ENCODE assay signal across 23 mouse cellular contexts in genomic region chr10:99580191-99580590, GRCm38 (mm10).
DNase-seq lines count a peak whose midpoint lies in the region; ATAC-seq lines count a peak whose summit lies in the region.
"Had no signal": no experiment of that assay in that cellular context is flagged by ENCODE, and none has a peak within 500 bp of the region (broad histone marks: within the 10 kb centered on the region; RNA-seq: fewer than 3 reads in every experiment).

No protein-coding gene starts in this region.

- H3K4me2 ChIP-seq in hindbrain, embryonic 11.5 days (replicated peaks; ENCODE audit: low read depth, low read length) = no peak overlapping the region
- H3K4me2 ChIP-seq in midbrain, embryonic 12.5 days (replicated peaks) = no peak overlapping the region
- no peak overlapping the region for H3K4me2 ChIP-seq in midbrain, embryonic 15.5 days
- H3K4me2 ChIP-seq in embryonic facial prominence, embryonic 14.5 days (ENCODE audit: low read depth, low read length) = no peak overlapping the region
- H3K4me2 ChIP-seq: embryonic facial prominence, embryonic 13.5 days; forebrain, embryonic 13.5 days; heart, embryonic 11.5 days; hindbrain, embryonic 14.5 days had no signal

- no peak for ATAC-seq in hindbrain, embryonic 11.5 days (ENCODE audit: low FRiP score)
- peak; percentile 24; the same call in 1 of the 2 replicates for ATAC-seq in midbrain, embryonic 12.5 days (ENCODE audit: low FRiP score, low read depth)
- ATAC-seq in midbrain, embryonic 15.5 days (replicated peaks) = no peak
- no peak for ATAC-seq in embryonic facial prominence, embryonic 14.5 days (ENCODE audit: low read depth)
- ATAC-seq: forebrain, embryonic 13.5 days; forebrain, embryonic 16.5 days; hindbrain, postnatal 0 days had no signal

- H3K27ac ChIP-seq in hindbrain, embryonic 10.5 days = no peak overlapping the region
- no peak overlapping the region for H3K27ac ChIP-seq in hindbrain, embryonic 11.5 days (ENCODE audit: low read depth, low read length)
- no peak overlapping the region for H3K27ac ChIP-seq in midbrain, embryonic 12.5 days (replicated peaks)
- no peak overlapping the region for H3K27ac ChIP-seq in midbrain, embryonic 15.5 days
- H3K27ac ChIP-seq in embryonic facial prominence, embryonic 14.5 days (replicated peaks; ENCODE audit: low read depth, low read length) = 0 out of 2 replicates have a peak overlapping the region, but pooled peaks have one; percentile 9
- H3K27ac ChIP-seq: embryonic facial prominence, embryonic 13.5 days; forebrain, embryonic 10.5 days; forebrain, embryonic 13.5 days; hindbrain, embryonic 14.5 days; hindbrain, postnatal 0 days had no signal

- H3K4me1 ChIP-seq in hindbrain, embryonic 10.5 days (replicated peaks) = peaks cover 13% of the 10 kb centered on the region
- H3K4me1 ChIP-seq in hindbrain, embryonic 11.5 days (replicated peaks; ENCODE audit: control insufficient read depth, insufficient read depth, low read length) = no peaks in the 10 kb centered on the region
- H3K4me1 ChIP-seq in midbrain, embryonic 12.5 days = peaks cover 6% of the 10 kb centered on the region; the same call in 1 of the 2 replicates
- peaks cover 9% of the 10 kb centered on the region for H3K4me1 ChIP-seq in midbrain, embryonic 15.5 days
- H3K4me1 ChIP-seq in embryonic facial prominence, embryonic 14.5 days (ENCODE audit: control insufficient read depth, insufficient read depth, low read length) = no peaks in the 10 kb centered on the region

- no peaks in the 10 kb centered on the region for H3K36me3 ChIP-seq in hindbrain, embryonic 10.5 days
- no peaks in the 10 kb centered on the region for H3K36me3 ChIP-seq in hindbrain, embryonic 11.5 days (ENCODE audit: control insufficient read depth, insufficient read depth, low read length)
- no peaks in the 10 kb centered on the region for H3K36me3 ChIP-seq in midbrain, embryonic 12.5 days
- H3K36me3 ChIP-seq in midbrain, embryonic 15.5 days (replicated peaks) = no peaks in the 10 kb centered on the region
- H3K36me3 ChIP-seq in embryonic facial prominence, embryonic 14.5 days (ENCODE audit: control insufficient read depth, insufficient read depth, low read length) = no peaks in the 10 kb centered on the region
- H3K36me3 ChIP-seq: embryonic facial prominence, embryonic 13.5 days; forebrain, embryonic 10.5 days had no signal

- peak; percentile 34 for DNase-seq in hindbrain, embryonic 10.5 days (ENCODE audit: low spot score)
- DNase-seq in hindbrain, embryonic 11.5 days (ENCODE audit: low spot score) = no peak
- peak; percentile 30 for DNase-seq in embryo, embryonic 11 days
- DNase-seq in embryonic facial prominence, embryonic 14.5 days (ENCODE audit: low spot score) = no peak
- DNase-seq in urinary bladder, postnatal 10 days (ENCODE audit: low spot score) = no peak
- DNase-seq in liver = no peak
- DNase-seq: adrenal gland, adult 8-10 months; adrenal gland, postnatal 25 days; cerebellum, adult 18-20 months; cerebellum, adult 9-10 months; cerebellum, postnatal 14 days; gastrocnemius, postnatal 10 days; gastrocnemius, postnatal 36 days; heart, adult 11 months had no signal

- H3K9ac ChIP-seq in hindbrain, embryonic 11.5 days (ENCODE audit: low read depth, low read length) = no peak overlapping the region
- no peak overlapping the region for H3K9ac ChIP-seq in midbrain, embryonic 12.5 days (replicated peaks)
- no peak overlapping the region for H3K9ac ChIP-seq in midbrain, embryonic 15.5 days
- H3K9ac ChIP-seq in embryonic facial prominence, embryonic 14.5 days (ENCODE audit: low read depth, low read length) = no peak overlapping the region
- H3K9ac ChIP-seq: embryonic facial prominence, embryonic 13.5 days; forebrain, embryonic 13.5 days; hindbrain, embryonic 14.5 days had no signal

- H3K4me3 ChIP-seq in hindbrain, embryonic 10.5 days = no peak overlapping the region
- H3K4me3 ChIP-seq in hindbrain, embryonic 11.5 days (ENCODE audit: low read depth, low read length) = no peak overlapping the region
- no peak overlapping the region for H3K4me3 ChIP-seq in midbrain, embryonic 12.5 days
- H3K4me3 ChIP-seq in midbrain, embryonic 15.5 days = no peak overlapping the region
- H3K4me3 ChIP-seq in embryonic facial prominence, embryonic 14.5 days (ENCODE audit: low read depth, low read length) = no peak overlapping the region
- H3K4me3 ChIP-seq: embryonic facial prominence, embryonic 13.5 days; forebrain, embryonic 10.5 days; forebrain, embryonic 13.5 days had no signal

- 43% methylated on average over 8 of the region's 8 CpGs for WGBS in hindbrain, embryonic 10.5 days
- WGBS in hindbrain, embryonic 11.5 days = 39% methylated on average over 8 of the region's 8 CpGs
- 32% methylated on average over 8 of the region's 8 CpGs for WGBS in midbrain, embryonic 12.5 days
- 44% methylated on average over 8 of the region's 8 CpGs for WGBS in midbrain, embryonic 15.5 days
- WGBS in embryonic facial prominence, embryonic 14.5 days = 30% methylated on average over 8 of the region's 8 CpGs

- no peaks in the 10 kb centered on the region for H3K27me3 ChIP-seq in hindbrain, embryonic 10.5 days (ENCODE audit: insufficient read depth, poor library complexity, severe bottlenecking)
- no peaks in the 10 kb centered on the region for H3K27me3 ChIP-seq in hindbrain, embryonic 11.5 days (ENCODE audit: control insufficient read depth, insufficient read depth, low read length)
- H3K27me3 ChIP-seq in midbrain, embryonic 12.5 days = 0 out of 2 replicates have a peak, but pooled peaks cover 4% of the 10 kb centered on the region
- no peaks in the 10 kb centered on the region for H3K27me3 ChIP-seq in midbrain, embryonic 15.5 days (replicated peaks)
- H3K27me3 ChIP-seq in embryonic facial prominence, embryonic 14.5 days (replicated peaks; ENCODE audit: control insufficient read depth, insufficient read depth, low read length) = no peaks in the 10 kb centered on the region
- H3K27me3 ChIP-seq: embryonic facial prominence, embryonic 13.5 days; forebrain, embryonic 13.5 days had no signal

- H3K9me3 ChIP-seq in hindbrain, embryonic 10.5 days = no peaks in the 10 kb centered on the region
- H3K9me3 ChIP-seq in hindbrain, embryonic 11.5 days (ENCODE audit: control insufficient read depth, low read length) = no peaks in the 10 kb centered on the region
- no peaks in the 10 kb centered on the region for H3K9me3 ChIP-seq in midbrain, embryonic 12.5 days
- H3K9me3 ChIP-seq in midbrain, embryonic 15.5 days = no peaks in the 10 kb centered on the region
- no peaks in the 10 kb centered on the region for H3K9me3 ChIP-seq in embryonic facial prominence, embryonic 14.5 days (ENCODE audit: control insufficient read depth, low read length)
- H3K9me3 ChIP-seq: embryonic facial prominence, embryonic 13.5 days; forebrain, embryonic 10.5 days; forebrain, embryonic 13.5 days had no signal

Comparison
In these comparisons a context has a peak if more than half of its experiments do, and no peak if none do; other contexts are left out.
1. DNase-seq: peak in hindbrain, embryonic 10.5 days (single experiment) and embryo, embryonic 11 days (single experiment); none in hindbrain, embryonic 11.5 days (single experiment), embryonic facial prominence, embryonic 14.5 days (single experiment), urinary bladder, postnatal 10 days (single experiment) and liver (single experiment).